Mouse (Mus musculus) kidney, postnatal 4 days (tissue): ENCODE measurements around the gene March6.
A peak's percentile ranks its signal among the peaks of the same experiment; 100 is the strongest.

Experiments
- DNase-seq, 2 experiments: peaks; one replicate each; pipeline ENCODE4 v3.0.0; 2021; ENCODE audit warnings: mixed read lengths in 2 of 2

March6 gene

DNA sequence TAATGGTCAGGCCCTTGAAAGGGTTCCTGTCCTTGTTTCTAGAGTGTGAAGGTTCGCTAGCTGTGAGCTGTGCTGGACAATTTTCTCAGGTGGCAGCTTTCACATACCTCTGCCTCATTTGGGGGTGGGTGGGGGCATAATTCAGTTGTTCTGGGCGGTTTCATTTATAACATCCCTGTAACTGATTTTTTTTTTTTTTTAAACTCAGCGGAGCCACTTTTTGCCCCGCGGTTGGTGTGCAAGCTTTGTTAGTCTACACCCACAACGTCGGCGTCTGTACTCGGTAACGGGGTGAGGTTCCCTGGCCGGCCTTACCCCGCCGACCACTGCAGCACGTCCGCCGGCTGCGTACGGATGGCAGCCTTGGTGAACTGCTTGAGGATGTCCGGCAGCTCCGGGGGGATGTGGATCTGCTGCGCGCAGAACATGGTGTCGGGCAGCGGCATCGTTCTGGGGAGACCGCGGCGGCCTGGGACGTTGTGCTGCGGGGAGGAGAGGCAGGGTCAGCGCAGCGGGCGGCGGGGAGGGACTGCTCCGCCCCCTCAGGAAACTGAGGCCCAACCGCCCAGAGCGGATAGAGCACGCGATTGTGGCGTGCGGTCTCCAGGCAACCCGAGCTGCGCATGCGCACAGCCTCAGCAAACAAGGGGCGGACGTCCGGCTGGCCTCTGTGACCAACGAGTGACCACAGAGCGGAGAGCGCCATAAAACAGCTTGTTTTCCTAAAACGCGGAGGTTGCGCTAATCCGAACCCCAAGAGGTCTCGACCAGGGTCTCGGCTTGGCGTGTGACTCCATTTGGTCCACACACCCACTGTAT, 77.5 kb downstream of the March6 start, which contains the start of gene Ropn1l:
Ropn1l (minus strand) TSS at position 640 of the 819 bp plus-strand sequence.
- peak; percentile 94 to 96 for DNase-seq

DNA sequence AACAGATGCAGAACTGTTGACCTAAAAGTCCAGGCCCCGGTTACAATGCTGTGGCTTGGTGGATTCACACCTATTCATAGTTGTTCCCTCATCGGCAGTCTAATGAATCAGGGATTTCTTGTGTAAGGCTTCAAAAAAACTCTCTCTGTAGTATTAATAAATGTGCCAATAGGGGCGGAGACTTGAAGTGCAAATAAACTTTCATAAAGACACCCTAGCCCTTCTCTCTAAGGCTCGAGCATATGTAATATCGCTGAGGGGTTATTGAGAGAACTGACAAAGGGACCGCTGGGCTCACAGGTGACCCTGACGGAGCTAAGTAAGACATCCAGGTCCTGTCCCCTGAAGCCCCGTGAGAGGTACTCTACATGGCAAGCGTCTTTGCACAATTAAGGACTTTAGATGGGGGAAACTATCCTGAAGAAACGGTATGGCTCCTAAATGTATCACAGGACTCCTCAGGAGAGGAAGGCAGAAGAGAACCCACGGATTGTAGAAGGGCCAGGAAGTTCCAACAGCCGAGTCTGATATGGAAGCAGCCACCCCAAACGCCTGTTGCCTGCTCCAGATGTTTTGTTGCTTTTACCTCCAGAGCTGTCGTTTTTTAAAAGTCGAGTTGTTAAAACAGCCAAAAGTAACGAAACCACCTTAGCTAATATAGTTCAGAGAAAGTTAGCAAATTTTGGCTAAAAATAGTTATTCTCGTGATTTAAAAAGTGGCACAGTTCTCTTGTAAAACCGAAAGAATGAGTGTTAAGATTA, 78.3 kb downstream of the March6 start:
- DNase-seq, result peak in 1 of 2 experiments; percentile 9

DNA sequence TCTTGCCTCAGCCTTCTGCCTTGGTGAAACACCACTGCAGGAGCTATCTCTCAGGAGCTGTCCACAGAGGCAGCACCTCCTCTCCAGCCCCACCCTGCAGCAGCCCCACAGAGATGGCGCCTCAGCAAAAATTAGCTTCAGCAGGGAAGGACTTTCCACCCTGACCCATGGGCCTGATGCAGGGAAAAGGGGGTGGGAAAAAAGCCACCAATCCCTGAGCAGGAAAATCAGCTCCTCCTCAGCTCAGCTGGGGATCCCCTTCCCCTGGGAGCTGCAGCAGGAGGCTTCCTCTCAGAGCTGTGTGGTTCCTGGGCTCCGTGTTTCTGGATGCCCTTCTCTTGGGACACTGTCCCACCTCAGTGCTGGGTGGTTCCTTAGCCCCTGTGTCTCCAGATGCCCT, 81.1 kb downstream of the March6 start:
- peak; percentile 44 to 67 for DNase-seq

DNA sequence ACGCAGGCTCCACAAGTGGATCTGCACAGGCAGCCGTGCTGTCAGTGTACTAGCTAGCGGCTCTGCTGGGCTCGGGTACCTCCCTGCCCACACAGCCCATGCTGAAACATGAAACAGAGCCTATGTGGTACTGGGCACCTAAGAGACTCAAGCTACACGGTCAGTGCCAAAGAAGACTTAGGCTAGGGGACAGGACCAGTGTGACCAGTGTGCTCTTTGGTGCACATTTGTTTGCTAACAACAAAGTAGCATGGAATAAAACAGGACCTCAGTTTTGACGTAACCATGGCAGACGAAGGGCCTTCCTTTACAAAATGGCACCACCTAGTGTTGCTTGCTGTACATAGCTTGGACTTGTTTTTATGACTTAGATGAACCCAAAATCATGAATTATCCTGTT, 83.7 kb downstream of the March6 start:
- peak; percentile 40 to 66 for DNase-seq

DNA sequence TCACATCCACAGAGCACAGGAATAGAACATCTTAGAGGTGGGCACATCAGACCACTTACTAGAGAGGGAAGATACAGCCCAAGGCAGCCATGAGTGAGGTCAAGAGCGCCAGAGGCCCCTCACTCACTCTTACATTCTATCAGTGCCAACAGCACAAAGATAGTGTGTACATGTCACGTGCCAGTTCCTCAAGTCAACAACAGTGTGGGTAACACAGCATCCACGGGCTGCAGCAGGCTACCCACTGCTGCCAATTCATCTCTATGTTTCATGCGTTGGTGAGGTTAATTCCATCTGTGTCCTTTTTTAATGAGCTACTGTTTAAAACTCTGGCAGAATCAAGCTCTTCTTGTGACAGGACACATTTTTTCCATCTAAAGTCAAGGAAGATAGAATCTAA, 88.2 kb downstream of the March6 start:
- DNase-seq, result no peak

DNA sequence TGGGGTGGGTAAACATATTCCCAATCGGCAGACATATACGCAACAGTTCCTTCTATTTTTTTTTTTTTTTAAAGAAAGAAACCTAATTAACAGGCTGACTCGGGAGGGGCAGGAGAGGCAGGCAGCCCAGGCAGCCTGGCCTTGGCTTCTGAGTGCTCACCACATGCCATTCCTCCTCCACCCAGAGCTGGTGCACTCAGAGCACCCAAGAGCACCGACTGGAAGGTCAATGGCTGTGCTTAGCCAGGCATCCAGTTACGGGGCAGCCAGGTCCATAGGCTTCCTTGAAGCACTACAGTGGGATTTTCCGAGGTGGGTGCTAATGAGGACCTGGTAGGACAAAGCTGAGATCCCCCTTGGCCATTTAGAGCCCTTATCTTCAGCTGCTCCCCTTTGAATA, 88.9 kb downstream of the March6 start:
- DNase-seq, result peak in 1 of 2 experiments; percentile 38

DNA sequence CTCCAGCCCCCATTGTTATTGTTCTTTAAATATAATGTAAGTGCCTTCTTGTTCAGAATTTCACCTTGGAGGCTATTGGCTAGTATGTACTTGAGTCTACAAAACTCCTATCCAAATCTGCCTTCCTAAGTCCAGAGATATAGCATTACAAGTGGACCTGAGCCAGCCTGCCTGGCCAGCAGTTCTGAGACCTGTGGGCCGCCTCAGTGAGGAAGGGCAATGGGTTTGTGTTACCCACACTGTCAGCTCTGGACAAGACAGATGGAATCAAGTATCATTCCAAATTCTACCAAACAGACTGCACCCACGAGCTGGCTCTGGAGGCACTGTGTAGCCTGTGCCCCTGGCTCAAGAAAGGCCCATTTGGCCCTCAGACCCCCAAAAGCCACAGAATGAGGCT, 94.0 kb downstream of the March6 start:
- no peak for DNase-seq

DNA sequence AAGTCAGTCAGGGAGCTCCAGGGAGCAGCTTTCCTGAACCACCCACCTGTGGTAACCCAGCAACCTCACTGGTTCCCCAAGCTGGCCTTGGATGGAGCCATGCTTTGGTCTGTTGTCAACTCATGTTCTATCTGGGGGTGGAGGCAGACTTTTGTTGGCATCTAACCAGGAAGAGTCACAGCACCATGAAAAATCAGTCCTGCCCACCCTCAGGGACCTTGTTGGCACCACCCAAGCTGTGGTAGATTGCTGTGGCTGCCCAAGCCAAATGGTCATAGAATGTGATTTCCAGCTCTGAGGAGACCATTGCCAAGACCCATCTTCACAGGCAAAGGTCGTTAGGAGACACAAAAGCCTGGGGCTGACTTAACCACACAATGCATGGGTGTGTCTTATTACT, 94.8 kb downstream of the March6 start:
- no peak for DNase-seq

DNA sequence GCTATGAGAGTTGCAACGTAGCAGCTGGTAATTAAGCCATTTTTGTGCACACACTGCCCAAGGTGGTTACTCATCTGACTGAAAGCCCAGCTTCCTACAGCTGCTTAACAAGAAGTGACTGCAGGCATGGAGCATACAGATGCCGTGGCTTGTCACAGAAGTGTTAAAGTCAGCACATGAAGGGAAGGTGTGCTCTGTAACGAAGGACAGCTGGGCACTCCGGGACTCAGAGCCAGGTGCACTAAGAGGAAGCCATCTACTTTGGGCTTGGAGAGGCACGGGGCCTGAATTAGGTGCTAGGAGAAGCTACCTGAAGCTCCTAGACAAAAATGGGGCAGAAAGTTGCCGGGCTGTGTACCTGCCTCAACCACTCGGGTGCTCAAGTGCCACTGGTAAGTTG, 97.1 kb downstream of the March6 start:
- no peak for DNase-seq

DNA sequence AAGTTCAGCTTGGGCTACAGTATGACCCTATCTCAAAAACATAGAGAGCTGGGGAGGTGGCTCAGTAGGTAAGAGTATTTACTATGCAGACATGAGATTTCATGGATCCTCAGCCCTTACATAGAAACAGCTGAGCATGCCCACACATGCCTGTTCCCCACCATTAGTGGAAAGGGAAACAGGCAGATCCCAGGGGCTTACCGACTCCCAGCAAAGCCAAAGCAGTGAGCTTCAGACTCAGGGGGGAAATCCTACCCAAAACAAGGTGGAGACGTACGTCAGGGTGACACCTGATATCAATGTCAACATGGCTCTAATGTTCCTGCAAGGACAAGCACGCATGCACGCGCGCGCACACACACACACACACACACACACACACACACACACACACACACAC, 99.0 kb downstream of the March6 start:
- DNase-seq, result no peak

DNA sequence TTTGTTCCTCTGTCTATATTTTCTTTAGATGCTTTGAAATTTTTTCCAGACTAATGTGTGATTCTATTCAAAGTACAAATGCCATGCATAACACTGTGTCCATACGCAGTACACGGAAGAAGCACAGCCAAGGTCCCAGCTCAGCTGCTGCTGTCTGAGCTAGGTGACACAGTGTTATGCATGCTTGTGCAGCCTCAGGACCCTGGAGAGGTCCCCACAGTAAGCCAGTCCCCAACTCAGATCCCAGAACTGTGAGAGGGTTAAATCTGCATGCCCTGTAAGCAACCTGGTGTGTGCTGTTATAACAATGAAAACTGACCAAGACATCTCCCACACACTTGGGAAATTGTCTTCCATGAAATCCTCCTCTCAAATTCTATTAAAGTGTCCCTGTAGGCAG, 100.8 kb downstream of the March6 start:
- DNase-seq, result peak; percentile 50 to 56

DNA sequence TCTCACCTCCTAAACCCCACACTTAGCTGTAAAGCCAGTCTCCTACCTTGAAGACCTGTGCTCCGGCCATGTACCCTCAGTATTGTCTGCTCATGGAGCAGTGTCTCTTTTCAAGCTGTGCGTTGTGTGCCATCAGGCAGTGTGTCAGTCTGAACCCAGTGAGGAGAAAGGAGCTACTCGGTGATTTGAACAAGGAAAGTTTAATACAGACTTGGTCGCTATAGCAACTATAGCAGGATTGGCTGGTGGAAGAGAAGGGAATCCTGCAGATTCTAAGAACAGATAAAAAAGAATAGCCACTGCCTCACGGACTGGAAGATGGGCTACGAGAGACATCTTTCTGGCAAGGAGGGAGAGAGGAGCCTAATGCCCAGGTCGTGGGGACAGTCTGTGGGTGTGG, 101.4 kb downstream of the March6 start:
- DNase-seq, result no peak

DNA sequence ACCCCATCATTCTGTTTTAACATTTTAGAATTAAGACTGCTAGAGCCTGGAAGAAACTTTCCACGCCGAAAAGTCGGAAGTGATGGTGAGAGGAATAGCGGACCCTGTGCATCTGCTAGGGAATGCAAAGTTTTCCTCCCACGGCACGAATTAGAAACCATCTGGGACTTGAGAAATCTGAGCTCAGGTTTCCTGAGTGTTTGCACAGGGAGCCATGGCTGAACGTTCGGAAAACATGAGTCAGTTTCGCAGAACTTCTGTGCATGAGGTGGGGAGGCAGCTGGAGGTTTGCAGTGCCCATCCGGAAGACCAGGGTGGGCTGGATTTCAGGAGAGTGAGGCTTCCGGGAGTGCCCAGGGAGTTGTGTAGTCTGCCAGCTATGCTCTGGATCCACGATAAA, 102.3 kb downstream of the March6 start:
- DNase-seq, result no peak

DNA sequence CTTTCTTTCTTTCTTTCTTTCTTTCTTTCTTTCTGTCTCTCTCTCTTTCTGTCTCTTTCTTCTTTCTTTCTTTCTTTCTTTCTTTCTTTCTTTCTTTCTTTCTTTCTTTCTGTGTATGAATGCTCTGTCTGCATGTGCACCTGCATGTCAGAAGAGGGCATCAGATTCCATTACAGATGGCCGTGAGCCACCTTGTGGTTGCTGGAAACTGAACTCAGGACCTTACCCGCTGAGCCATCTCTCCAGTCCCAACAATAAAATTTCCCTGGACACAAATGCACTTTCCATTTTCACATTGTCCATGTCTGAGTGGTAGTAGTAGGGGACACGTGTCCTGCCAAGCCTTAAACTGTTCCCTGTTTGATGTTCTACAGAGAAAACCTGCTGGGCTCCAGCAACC, 103.5 kb downstream of the March6 start:
- no peak for DNase-seq

DNA sequence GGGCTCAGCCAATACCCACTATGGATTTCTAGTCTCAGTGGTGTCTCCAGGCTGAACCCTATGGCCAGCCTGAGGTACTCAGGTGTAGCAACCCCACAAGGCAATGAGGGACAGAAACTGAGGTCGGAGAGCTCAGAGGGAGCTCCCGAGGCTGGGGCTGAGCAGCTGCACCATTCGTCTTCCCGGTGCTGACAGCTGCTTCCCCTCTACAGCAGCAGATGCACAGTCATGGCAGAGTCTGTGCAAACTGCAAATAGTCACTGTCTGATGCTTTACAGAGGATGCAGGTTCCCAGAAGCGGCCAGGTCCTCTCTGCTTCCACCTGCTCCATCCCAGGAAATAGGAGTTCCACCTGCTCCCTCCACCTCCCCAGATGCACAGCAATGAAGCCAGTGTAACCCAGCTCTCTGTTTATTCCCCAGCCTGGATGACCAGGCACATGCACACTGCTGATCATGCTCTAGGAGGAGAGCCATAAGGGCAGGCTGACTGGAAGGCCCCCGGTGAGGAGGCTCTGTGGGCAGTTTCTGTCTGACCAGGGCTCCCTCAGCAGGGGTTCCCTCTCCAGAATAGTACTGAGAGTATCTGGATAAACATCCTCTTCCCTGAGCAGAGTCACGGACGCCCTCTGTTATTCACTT, 104.7 kb downstream of the March6 start:
- no peak for DNase-seq

DNA sequence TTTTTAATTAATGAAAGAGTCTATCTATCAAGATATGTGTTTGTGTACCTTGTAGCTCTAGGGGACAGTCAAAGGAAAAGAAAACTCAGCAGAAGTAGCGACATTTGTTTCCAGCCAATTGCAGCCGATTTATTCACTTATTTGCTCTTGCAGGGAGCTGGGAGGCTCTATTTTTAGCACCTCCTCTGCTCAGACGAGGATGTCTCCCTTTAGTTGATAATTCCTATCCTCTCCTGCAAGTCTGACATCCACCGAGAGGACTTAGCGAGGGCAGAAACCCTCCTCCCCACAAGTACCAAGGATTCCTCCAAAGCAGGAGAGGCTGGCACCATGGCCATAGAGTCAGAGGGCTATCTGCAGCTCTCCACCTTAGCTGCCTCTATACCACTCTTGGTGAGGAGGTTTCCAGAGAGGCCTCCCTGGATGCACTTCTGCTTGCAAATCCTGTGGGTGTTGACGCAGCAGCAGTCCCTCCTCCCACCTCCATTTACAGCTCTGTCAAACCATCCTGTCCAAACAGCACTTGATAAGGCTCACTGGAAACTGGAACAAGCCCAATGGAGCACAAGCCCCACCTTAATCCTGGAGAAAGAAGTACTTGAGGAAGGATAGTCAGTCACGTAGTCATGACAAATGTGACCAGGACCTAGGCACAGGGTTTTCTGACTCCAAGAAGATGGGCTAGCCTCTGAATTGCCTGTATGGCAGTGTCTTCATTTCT, 108.0 kb downstream of the March6 start:
- no peak for DNase-seq

DNA sequence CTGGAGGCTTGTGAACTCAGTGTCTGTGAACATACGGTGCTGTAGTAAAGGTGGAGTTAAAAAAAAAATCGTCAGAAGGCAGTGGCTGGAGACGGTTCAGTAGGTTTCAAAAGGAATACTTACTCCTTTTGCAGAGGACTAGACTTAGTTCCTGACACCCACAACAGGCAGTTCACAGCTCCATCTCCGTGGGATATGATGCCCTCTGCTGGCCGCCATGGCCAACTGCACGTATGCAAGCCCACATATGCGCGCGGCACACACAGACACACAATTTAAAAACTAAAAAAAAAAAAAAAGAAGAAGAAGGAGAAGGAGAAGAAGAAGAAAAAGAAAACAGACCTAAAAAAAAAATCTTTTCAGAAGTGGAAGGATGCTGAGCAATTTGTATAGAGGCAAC, 111.8 kb downstream of the March6 start:
- peak; percentile 58 to 62 for DNase-seq

DNA sequence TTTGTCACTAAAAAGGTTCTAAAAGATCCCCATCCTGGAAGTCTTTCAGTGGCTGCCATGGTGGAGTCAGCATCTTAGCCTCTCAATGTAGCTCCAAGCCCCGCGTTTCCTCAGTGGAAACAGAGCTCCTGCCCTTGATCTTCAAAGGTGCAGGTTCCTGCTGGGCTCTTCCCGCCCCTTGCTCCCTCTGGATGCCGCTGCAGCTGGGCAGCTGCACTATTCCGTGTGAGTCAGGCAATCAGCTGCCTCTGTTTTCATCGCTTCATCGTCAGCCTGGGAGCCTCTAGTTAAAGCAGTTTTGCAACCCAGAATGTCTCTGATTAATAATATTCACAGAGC, 112.2 kb downstream of the March6 start:
- DNase-seq, result peak in 1 of 2 experiments; percentile 35

DNA sequence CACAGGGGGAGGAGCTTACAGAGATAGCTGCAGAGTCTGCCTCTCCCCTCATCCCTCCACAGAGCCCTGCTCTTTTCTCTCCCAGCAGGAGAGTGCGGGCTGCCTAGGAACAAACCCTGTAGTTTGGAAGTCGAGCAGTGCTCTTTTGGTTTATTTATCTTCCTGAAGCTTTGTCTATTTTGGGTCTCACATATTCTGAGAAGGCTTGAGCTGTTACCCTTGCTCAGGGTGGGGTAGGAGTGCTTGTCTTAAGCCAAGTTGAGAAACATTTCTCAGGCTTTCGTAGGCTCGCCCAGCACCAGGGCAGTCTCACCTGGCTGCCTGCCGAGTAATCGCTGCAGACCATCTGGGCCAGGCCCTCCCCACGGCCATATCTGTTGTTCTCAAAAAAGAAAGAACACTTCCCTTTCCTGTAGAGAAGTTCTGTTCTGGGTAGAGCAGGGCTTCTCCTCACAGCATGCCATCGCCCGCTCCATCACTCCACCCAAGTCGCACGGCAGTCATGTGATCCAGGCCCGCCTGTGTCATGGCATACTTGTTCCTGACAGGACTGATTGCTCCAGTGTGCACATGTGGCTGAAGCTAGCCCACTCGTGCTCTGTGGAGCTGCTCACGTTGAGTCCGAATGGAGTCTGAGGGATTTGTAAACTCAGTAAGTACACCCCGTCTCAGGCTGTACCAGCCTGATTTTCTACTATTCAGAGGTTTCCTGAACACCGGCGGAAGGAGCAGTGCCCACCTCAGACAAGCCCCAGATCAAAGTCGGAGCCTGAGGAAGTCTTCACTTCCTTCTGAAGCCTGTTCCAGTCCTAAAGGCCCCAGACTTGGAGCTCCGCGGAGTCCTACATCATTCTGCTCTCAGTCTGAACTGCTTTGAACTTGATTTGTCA, 112.8 kb downstream of the March6 start:
- peak; percentile 51 to 68 for DNase-seq

DNA sequence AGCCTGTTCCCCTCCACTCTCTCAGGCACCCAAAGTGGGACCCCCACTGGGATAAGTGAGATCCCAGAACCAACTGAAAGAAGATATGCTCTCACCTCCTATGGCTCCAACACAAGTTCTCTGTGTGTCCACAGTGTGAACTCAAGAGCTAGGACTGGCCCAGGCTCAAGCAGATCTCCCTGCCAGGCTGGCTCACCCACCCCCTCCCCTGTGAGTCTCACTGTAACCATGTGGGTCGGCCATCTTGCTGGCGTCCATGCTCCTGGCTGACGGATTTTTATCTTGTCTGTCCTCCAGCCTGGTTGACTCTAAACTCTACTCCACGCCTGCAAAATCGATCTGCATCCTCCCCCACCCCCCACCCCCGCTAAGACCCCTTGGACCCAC, 113.5 kb downstream of the March6 start:
- no peak for DNase-seq

DNA sequence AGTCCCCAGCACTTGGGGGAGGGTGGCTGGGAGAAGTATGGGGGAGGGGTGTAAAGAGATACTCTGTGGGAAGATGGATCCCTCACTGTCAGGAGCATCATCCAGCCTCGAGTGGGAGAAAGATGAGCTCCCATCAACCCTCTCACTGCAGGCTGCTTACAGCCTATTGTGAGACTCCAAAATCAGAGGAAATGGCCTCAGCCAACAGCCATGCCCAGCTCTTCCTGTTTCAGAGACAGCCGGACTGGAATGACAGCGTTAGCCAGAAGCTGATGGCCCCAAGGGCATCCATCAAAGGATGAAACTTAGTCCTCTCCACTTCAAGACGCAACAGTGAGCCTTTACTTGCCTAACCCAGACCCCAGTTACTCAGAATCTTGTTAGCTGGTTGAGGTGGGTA, 115.7 kb downstream of the March6 start:
- DNase-seq, result no peak
